Mouse (Mus musculus): ENCODE measurements around the gene Uts2r. TPM values are rescaled to one million over a fixed set of nuclear protein-coding genes. Genes with fewer than 3 reads are reported as not detected.

Gene Uts2r
- 0.09 TPM in 1 of 2 replicates, not detected in the other for polyA plus RNA-seq (2015; fragmentation: Nextera tagmentation; extraction: Ambion mirVana)

GRCm38 (mm10) chr11:121159971-121160370 lies at the start of gene Uts2r:
Uts2r (plus strand) TSS chr11:121160271.
- no peak for ATAC-seq
- H3K9ac ChIP-seq: no peak within 1 kb of the TSS
- 86% methylated on average over 5 of the region's 5 CpGs for WGBS
- peaks cover 12% of the 10 kb centered on the region for H3K4me1 ChIP-seq
- H3K4me3 ChIP-seq: no peak within 1 kb of the TSS
- H3K27me3 ChIP-seq: peaks cover 32% of the 10 kb centered on the region
- no peaks in the 10 kb centered on the region for H3K9me3 ChIP-seq (replicated peaks)
- H3K36me3 ChIP-seq (ENCODE audit: poor library complexity, severe bottlenecking): no peaks in the 10 kb centered on the region
- no peak within 1 kb of the TSS for H3K4me2 ChIP-seq
- H3K27ac ChIP-seq: no peak within 1 kb of the TSS

- H3K9ac ChIP-seq: no peak overlapping the region
- ATAC-seq: no peak
- H3K9me3 ChIP-seq (replicated peaks): no peaks in the 10 kb centered on the region
- WGBS: 89% methylated on average over 3 of the region's 3 CpGs
- H3K27me3 ChIP-seq: peaks cover 17% of the 10 kb centered on the region
- H3K36me3 ChIP-seq (ENCODE audit: poor library complexity, severe bottlenecking): no peaks in the 10 kb centered on the region
- no peak overlapping the region for H3K4me2 ChIP-seq
- peaks cover 10% of the 10 kb centered on the region for H3K4me1 ChIP-seq
- H3K4me3 ChIP-seq: no peak overlapping the region
- H3K27ac ChIP-seq: no peak overlapping the region
Measured at GRCm38 (mm10) chr11:121111051-121111450, 49.0 kb upstream of the Uts2r start.

GRCm38 (mm10) chr11:121111601-121112000 lies 48.5 kb upstream of the Uts2r start:
- no peaks in the 10 kb centered on the region for H3K36me3 ChIP-seq (ENCODE audit: poor library complexity, severe bottlenecking)
- no peak overlapping the region for H3K9ac ChIP-seq
- WGBS: 94% methylated on average over 1 of the region's 1 CpGs
- ATAC-seq: no peak
- no peak overlapping the region for H3K4me2 ChIP-seq
- no peak overlapping the region for H3K27ac ChIP-seq
- H3K9me3 ChIP-seq (replicated peaks): no peaks in the 10 kb centered on the region
- H3K4me1 ChIP-seq: peaks cover 10% of the 10 kb centered on the region
- no peak overlapping the region for H3K4me3 ChIP-seq
- H3K27me3 ChIP-seq: peaks cover 17% of the 10 kb centered on the region

GRCm38 (mm10) chr11:121112091-121112775 lies 47.8 kb upstream of the Uts2r start:
- Histone ChIP-seq H3K9me3 (replicated peaks) (no peaks in the 10 kb centered on the region), H3K4me3 (no peak overlapping the region), H3K4me2 (no peak overlapping the region), H3K36me3 (ENCODE audit: poor library complexity, severe bottlenecking) (no peaks in the 10 kb centered on the region), H3K27ac (no peak overlapping the region), H3K27me3 (peaks cover 17% of the 10 kb centered on the region), H3K9ac (no peak overlapping the region), H3K4me1 (peaks cover 10% of the 10 kb centered on the region)
- 79% methylated on average over 5 of the region's 5 CpGs for WGBS
- no peak for ATAC-seq

GRCm38 (mm10) chr11:121118106-121118505 lies 42.0 kb upstream of the Uts2r start:
- Histone ChIP-seq H3K4me3 (no peak overlapping the region), H3K4me1 (0 out of 2 replicates have a peak, but pooled peaks cover 3% of the 10 kb centered on the region), H3K9ac (no peak overlapping the region), H3K9me3 (replicated peaks) (no peaks in the 10 kb centered on the region), H3K27ac (no peak overlapping the region), H3K4me2 (no peak overlapping the region), H3K36me3 (ENCODE audit: poor library complexity, severe bottlenecking) (no peaks in the 10 kb centered on the region), H3K27me3 (no peaks in the 10 kb centered on the region)
- no peak for ATAC-seq
- WGBS: 92% methylated on average over 18 of the region's 18 CpGs

GRCm38 (mm10) chr11:121118577-121118976 lies 41.5 kb upstream of the Uts2r start, which contains the start of gene Tex19.2:
Tex19.2 (minus strand) TSS chr11:121118677.
- no peak within 1 kb of the TSS for H3K27ac ChIP-seq
- H3K9ac ChIP-seq: no peak within 1 kb of the TSS
- H3K4me2 ChIP-seq: no peak within 1 kb of the TSS
- no peaks in the 10 kb centered on the region for H3K9me3 ChIP-seq (replicated peaks)
- 0 out of 2 replicates have a peak, but pooled peaks cover 3% of the 10 kb centered on the region for H3K4me1 ChIP-seq
- no peaks in the 10 kb centered on the region for H3K36me3 ChIP-seq (ENCODE audit: poor library complexity, severe bottlenecking)
- 41% methylated on average over 3 of the region's 3 CpGs for WGBS
- no peak for ATAC-seq
- no peaks in the 10 kb centered on the region for H3K27me3 ChIP-seq
- no peak within 1 kb of the TSS for H3K4me3 ChIP-seq

- H3K4me3 ChIP-seq: no peak overlapping the region
- H3K9ac ChIP-seq: no peak overlapping the region
- 0 out of 2 replicates have a peak, but pooled peaks cover 3% of the 10 kb centered on the region for H3K4me1 ChIP-seq
- WGBS: 94% methylated on average over 3 of the region's 3 CpGs
- no peak overlapping the region for H3K27ac ChIP-seq
- no peak overlapping the region for H3K4me2 ChIP-seq
- no peak for ATAC-seq
- no peaks in the 10 kb centered on the region for H3K36me3 ChIP-seq (ENCODE audit: poor library complexity, severe bottlenecking)
- H3K9me3 ChIP-seq (replicated peaks): no peaks in the 10 kb centered on the region
- H3K27me3 ChIP-seq: no peaks in the 10 kb centered on the region
Measured at GRCm38 (mm10) chr11:121121151-121121550, 38.9 kb upstream of the Uts2r start.

GRCm38 (mm10) chr11:121122024-121122670 lies 37.9 kb upstream of the Uts2r start:
- WGBS: 87% methylated on average over 2 of the region's 2 CpGs
- Histone ChIP-seq H3K4me2 (no peak overlapping the region), H3K4me3 (no peak overlapping the region), H3K4me1 (0 out of 2 replicates have a peak, but pooled peaks cover 3% of the 10 kb centered on the region), H3K27me3 (no peaks in the 10 kb centered on the region), H3K9me3 (replicated peaks) (no peaks in the 10 kb centered on the region), H3K36me3 (ENCODE audit: poor library complexity, severe bottlenecking) (no peaks in the 10 kb centered on the region), H3K9ac (no peak overlapping the region), H3K27ac (no peak overlapping the region)
- no peak for ATAC-seq

GRCm38 (mm10) chr11:121123438-121123837 lies 36.6 kb upstream of the Uts2r start:
- no peak for ATAC-seq
- no peak overlapping the region for H3K9ac ChIP-seq
- no peak overlapping the region for H3K27ac ChIP-seq
- no peaks in the 10 kb centered on the region for H3K9me3 ChIP-seq (replicated peaks)
- 0 out of 2 replicates have a peak, but pooled peaks cover 3% of the 10 kb centered on the region for H3K4me1 ChIP-seq
- H3K4me2 ChIP-seq: no peak overlapping the region
- 88% methylated on average over 4 of the region's 4 CpGs for WGBS
- H3K27me3 ChIP-seq: no peaks in the 10 kb centered on the region
- no peak overlapping the region for H3K4me3 ChIP-seq
- no peaks in the 10 kb centered on the region for H3K36me3 ChIP-seq (ENCODE audit: poor library complexity, severe bottlenecking)

GRCm38 (mm10) chr11:121125522-121126172 lies 34.4 kb upstream of the Uts2r start:
- Histone ChIP-seq H3K27me3 (no peaks in the 10 kb centered on the region), H3K36me3 (ENCODE audit: poor library complexity, severe bottlenecking) (no peaks in the 10 kb centered on the region), H3K9ac (no peak overlapping the region), H3K27ac (no peak overlapping the region), H3K4me2 (no peak overlapping the region), H3K4me3 (no peak overlapping the region), H3K4me1 (no peaks in the 10 kb centered on the region), H3K9me3 (replicated peaks) (no peaks in the 10 kb centered on the region)
- ATAC-seq: no peak
- WGBS: 88% methylated on average over 3 of the region's 3 CpGs

- Histone ChIP-seq H3K9me3 (replicated peaks) (no peaks in the 10 kb centered on the region), H3K4me2 (no peak overlapping the region), H3K4me3 (no peak overlapping the region), H3K36me3 (ENCODE audit: poor library complexity, severe bottlenecking) (no peaks in the 10 kb centered on the region), H3K27ac (no peak overlapping the region), H3K27me3 (no peaks in the 10 kb centered on the region), H3K9ac (no peak overlapping the region), H3K4me1 (no peaks in the 10 kb centered on the region)
- WGBS: 82% methylated on average over 1 of the region's 1 CpGs
- no peak for ATAC-seq
Measured at GRCm38 (mm10) chr11:121126395-121126794, 33.7 kb upstream of the Uts2r start.

GRCm38 (mm10) chr11:121127441-121127840 lies 32.6 kb upstream of the Uts2r start:
- 91% methylated on average over 3 of the region's 3 CpGs for WGBS
- no peak for ATAC-seq
- no peak overlapping the region for H3K27ac ChIP-seq

More at GRCm38 (mm10) chr11:121127441-121127840, 32.6 kb upstream of the Uts2r start:
- H3K4me3 ChIP-seq: no peak overlapping the region
- no peak overlapping the region for H3K4me2 ChIP-seq
- H3K9me3 ChIP-seq (replicated peaks): no peaks in the 10 kb centered on the region
- no peaks in the 10 kb centered on the region for H3K36me3 ChIP-seq (ENCODE audit: poor library complexity, severe bottlenecking)
- H3K27me3 ChIP-seq: no peaks in the 10 kb centered on the region
- no peaks in the 10 kb centered on the region for H3K4me1 ChIP-seq
- H3K9ac ChIP-seq: no peak overlapping the region

Data from forebrain, embryonic 13.5 days (tissue).